Mouse (Mus musculus): ENCODE measurements around the gene Lrig1. TPM values are rescaled to one million over a fixed set of nuclear protein-coding genes. Genes with fewer than 3 reads are reported as not detected.
"Not testable (repeated sequence)": the region's sequence is repeated elsewhere in the genome, so short reads cannot be mapped to it uniquely, and the experiment has no call there.

Lrig1 gene
- total RNA-seq, 2 experiments from 2014 or later, result 35.9 to 38.8 TPM

GRCm38 (mm10) chr6:94575526-94576166 lies 124.3 kb downstream of the Lrig1 start:
- DNase-seq, result no peak

DNA sequence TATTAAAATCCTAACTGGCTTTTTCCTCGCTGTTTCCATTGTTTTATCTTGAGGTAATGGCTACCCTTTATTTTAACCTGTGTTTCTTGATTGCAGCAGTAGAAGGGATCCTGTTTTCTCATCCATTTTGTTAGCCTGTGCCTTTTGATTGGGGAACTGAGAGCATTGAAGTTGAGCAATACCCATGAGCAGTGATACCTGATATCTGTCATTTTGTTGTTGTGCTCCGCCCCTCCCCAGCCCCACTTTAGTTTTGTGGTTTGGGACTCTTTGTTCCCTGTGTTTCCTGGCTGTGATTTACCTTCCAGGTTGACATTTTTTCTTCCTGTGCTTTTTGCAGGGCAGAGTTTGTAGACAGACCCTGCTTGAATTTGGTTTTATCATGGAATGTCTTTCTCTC lies 131.9 kb downstream of the Lrig1 start:
- DNase-seq, result no peak

- no peak for DNase-seq
Observed at GRCm38 (mm10) chr6:94565766-94566165, 134.2 kb downstream of the Lrig1 start.

DNA sequence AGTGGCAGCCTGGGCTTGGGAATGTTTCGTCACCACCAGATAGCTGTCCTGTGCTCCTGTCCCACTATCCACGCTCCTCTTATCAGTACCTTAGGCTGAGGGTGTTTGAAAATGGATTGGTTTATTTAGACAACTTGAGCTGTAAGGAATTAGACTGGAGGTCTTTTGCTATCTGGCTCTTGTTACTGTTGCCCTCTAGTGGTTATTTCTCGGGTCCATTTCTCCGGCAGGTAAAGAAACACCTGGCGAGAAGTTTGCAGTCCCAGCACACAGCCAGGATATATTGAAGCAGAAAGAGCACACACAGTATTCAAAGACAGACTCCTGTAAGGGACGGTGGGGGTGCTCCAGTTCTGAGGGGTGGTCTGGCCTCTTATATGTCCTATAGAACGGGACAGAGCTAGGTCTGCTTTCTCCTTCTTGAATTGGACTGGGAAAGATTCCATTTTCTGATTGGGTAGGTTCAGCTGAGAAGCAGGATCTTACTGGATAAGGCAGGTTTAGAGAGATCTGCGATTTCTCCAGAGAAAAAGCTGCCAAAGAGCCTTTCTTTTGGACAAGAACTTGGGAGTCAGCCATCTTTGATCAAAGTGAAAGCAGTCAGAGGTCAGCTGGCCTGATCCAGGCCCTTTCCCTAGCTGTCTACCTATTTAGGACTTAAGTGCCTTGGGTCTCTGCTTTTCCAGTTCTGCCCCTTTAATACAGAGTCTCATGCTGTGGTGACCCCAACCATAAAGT lies 136.6 kb downstream of the Lrig1 start:
- no peak for DNase-seq

- no peak for DNase-seq
Observed at GRCm38 (mm10) chr6:94561346-94561745, 138.6 kb downstream of the Lrig1 start.

DNA sequence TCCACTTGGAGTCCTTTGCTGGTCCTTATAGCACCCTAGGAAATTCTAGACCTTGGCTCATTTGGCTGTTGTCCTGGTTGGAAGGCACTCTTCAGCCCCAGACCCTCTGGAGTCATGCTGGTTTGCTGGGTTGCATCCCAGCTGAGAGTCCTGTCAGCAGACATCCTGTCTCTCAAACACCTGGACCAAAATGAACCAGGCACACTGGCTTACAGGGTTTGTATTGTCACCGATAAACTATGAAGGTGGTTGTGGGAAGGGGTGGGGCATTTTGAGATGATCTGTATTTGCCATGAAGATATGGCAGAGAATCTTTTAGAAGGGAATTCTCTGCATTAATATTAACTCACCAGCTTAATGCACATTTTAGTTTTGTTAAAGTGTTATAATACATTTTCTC lies 139.1 kb downstream of the Lrig1 start:
- DNase-seq, result no peak

DNA sequence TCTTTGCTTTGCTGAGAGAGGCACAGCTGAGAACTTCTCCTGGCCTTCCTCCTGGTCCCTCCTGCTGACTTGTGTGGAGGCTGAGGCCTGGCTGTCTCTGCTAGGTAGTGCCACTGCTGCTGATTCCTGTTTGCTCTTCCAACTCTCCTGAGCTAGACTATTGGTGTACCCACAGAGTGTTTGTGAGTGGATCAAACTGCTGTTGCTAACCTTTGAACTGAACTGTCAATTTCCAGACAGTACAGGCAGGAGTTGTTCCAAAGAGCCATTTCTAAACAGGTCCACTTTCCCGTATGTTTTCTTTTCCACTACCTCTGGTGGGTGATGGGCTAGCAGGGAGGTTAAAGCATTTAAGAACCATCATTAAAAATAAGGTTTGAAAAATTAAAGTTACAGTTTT lies 141.4 kb downstream of the Lrig1 start:
- not testable (repeated sequence) for DNase-seq

Small RNAs within 50 kb of the gene (microRNA-seq; reads per million reads assigned to microRNA genes)
- 0 to 0.74 reads per million in 2 experiments for gene Mir7041 (ENCODE audit: borderline replicate concordance in 2 of 2)

Other genes with a start within 250 kb of the Lrig1 start
- gene Slc25a26, start 199.8 kb downstream of the Lrig1 start, total RNA-seq (2021), result 10 to 100 TPM; 13.3 to 16.1 TPM